Mouse (Mus musculus) ES-Bruce4 (cell line): ENCODE results near the gene Cela3b.

ENCODE experiments used
- CTCF ChIP-seq: IDR thresholded peaks from one replicate; pipeline ENCODE4 v1.8.1; 2011; ENCODE audit warnings: low read depth, low read length
- EP300 ChIP-seq: IDR thresholded peaks from 2 replicates; pipeline ENCODE4 v1.6.1; 2011; ENCODE audit warnings: low read depth, low read length; ENCODE audit not compliant: insufficient read depth
- POLR2A ChIP-seq: IDR thresholded peaks from one replicate; pipeline ENCODE4 v1.8.1; 2011; ENCODE audit warnings: low read length; ENCODE audit not compliant: insufficient read depth

GRCm38 (mm10) chr4:137371596-137372523 lies 58.5 kb downstream of the Cela3b start:
- TF ChIP-seq CTCF (no peak), POLR2A (no peak), EP300 (no peak)
